Mouse (Mus musculus) heart, adult 11 months (tissue): ENCODE data around the gene Hdc.

Experiments
- DNase-seq: peaks from one replicate; pipeline ENCODE4 v3.0.0; 2022

Hdc gene

DNA sequence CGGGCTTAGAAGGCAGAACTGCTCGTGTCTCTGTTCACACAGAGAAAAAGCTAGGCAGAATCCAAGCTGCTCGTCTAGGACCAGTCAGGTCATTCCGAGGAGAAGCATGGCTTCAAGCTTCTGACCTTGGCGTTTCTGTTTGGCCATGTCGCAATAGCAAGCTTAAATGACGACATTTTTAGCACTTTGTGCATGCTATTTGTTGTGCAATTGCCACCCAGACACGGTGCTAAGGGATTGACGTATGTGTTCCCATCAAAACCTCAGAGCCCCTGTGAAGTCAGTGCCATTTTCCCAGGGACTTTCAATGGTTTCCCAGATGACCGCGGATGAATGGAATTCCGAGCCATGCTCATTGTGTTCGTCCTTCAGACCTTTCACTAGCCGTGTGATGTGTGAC is 18.6 kb downstream of the Hdc start:
- no peak for DNase-seq

DNA sequence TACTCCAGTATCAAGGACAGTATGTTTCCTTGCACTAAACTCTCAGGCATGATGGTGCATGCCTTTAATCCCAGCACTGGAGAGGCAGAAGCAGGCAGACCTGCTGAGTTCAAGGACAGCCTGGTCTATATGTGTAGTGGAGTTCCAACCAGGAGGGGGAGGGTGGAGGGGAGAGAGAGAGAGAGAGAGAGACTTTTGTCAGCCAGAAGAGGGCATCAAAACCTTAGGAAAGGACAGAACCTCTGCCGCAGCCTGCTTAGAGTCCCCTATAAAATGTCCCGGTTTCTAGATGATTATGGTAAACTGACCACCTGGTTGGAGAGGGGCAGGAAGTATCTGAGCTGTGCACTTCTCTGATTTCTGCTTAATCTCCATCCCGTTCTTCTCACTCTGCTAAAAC is 20.1 kb downstream of the Hdc start:
- DNase-seq, result no peak

DNA sequence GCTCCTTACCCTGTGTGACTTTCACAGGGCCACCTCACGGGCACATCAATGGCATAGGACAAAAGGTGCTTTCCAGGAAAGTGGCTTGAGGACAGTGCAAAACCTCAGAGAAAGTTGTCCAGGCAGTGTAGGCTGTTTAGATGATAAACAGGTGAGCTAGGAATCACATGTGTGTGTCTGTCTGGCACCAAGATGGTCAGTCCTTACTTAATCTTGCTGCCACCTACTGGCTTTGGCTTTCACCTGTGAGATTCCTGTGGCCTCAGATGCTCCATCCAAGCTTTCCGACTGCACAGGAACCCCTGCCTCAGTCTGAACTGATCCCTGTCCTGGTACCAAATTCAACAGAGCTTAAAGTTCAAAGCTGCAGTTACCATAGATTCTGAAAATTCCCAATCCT is 20.7 kb downstream of the Hdc start:
- no peak for DNase-seq

DNA sequence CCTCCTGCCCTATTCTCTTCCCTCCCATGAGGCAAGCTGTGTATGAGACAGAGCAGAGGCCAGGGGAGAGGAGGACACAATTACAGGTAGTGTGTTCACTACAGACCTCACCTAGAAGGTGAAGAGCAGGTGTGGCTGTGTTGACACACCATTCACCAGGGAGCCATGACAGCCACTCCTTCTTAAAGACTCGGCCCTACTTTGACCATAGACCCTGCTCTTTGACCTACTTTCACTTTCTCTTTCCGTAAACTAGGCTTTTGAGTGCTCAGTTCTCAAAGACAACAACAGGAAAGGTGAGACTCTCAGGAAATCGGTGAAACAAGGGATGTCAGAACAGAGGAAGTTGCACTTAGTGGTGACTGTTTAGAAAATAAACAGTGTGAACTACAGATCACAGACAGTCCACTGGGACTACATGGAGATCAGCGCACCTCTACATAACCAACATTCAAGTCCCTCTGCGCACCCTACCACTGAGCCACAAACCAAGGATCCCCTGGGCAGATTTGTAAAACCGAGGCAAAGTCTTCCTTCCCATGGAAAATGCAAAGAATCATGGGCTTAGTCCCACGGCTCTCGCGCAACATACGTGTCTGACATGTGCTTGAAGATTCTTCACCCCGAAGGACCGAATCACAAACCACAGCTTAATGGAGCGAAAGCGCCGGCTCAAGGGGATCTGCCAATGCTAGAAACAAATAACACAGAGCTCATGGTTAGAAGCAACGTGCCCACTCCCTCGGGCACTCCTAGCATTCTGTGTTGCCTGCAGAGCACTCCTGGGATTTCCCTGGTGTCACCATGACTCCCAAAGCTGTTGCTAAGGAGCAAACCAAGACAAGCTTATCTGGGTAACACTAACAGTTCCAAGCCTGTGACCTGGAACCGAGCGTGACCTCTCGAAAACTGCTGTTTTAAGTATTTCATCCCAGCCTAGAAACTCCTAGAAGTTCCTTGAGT is 21.5 kb downstream of the Hdc start:
- DNase-seq, result peak; percentile 91

DNA sequence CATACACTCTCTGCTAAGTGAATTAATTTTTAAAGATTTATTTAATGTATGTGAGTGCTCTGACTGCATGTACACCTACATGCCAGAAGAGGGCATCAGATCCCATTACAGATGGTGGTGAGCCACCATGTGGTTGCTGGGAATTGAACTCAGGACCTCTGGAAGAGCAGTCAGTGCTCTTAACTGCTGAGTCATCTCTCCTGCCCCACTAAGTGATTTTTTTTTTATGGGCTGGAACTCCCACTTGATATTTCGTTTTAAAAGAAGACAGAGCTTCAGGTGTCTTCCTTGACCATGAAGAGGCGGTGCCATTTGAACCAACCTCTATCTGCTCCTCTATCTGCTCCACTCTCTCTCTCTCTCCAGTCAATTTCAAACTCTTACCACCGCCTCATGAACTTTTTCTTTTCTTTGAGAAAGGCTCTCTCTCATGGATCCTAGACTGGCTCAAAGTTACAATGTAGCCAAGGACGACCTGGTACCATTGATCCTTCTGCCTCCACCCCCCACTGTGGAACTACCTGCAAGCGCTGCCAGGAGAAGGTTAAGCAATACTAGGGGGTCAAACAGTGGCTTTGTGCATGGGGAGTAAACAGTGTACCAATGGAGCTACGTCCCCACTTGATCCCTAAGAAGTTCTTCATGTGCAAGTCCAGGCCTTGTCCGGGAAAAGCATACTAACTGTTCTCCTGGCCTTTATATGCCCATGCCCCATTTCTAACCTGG is 22.6 kb downstream of the Hdc start:
- DNase-seq, result no peak

DNA sequence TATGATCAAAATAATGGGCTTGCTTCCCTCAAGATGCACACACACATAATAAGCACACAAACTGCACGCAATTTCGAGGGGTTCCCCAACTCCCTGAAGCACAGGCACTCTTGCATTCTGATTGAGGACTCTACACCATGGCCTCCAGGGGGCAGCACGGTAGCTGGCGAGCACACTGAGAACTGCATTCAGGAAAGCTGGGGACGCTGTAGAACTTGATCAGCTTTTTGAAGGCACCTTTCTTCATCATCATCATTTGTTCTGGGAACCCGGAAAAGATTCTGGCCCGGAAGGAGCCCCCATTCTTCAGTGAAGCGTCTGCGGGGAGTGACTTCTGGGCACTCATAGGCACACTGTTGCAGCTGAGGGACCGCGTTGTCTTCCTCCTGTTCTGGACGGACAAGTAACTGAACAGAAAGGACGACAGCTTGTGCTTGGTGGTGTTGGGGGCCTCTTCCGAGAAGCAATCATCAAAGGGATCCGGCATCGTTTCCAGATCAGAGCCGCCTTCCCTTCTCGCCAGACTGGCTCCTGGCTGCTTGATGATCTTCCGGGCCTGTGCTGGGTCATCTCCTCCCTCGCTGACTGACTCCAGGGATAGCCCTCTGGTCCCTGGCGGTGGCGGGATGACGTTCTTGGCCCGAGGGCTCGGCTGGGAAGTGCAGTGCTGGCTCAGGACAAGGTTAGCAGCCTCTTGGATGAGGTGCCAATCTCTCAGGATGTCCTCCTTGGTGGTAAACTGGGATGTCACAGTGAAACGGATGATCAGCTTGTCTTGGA is 25.1 kb downstream of the Hdc start:
- DNase-seq, result peak; percentile 94

DNA sequence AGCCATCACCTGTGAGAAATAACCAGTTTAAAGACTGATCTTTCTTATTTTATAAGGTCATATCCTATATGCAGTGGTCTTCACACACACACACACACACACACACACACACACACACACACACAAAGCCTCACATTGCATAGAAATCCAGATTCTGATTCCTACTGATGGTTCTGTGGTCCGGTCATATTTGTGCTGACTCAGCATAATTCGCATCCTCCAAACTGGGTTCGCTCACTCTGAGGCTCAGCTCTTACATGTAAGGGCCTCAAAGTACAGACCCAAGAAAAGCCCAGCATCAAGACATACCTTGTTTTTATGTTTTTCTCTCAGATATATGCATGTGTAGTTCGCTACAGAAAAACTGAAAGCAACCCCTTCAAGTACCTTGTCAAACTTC is 27.8 kb downstream of the Hdc start:
- no peak for DNase-seq

DNA sequence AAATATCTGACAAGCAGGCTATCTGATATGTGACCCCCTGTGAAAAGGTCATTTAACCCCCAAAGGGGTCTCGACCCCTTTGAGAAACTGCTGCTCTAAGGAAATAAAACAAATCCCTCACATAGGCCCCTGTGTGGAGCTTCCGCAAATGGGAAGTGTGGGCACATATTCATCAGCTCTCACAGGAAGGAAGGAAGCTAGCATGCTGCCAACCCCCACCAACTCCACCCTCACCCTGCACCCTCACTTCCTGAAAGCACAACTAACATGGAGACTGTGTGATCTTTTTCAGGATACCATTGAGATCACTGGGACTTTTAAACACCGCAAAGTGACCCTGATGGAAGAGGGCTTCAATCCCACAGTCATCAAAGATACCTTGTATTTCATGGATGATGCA is 31.6 kb downstream of the Hdc start:
- DNase-seq, result no peak

DNA sequence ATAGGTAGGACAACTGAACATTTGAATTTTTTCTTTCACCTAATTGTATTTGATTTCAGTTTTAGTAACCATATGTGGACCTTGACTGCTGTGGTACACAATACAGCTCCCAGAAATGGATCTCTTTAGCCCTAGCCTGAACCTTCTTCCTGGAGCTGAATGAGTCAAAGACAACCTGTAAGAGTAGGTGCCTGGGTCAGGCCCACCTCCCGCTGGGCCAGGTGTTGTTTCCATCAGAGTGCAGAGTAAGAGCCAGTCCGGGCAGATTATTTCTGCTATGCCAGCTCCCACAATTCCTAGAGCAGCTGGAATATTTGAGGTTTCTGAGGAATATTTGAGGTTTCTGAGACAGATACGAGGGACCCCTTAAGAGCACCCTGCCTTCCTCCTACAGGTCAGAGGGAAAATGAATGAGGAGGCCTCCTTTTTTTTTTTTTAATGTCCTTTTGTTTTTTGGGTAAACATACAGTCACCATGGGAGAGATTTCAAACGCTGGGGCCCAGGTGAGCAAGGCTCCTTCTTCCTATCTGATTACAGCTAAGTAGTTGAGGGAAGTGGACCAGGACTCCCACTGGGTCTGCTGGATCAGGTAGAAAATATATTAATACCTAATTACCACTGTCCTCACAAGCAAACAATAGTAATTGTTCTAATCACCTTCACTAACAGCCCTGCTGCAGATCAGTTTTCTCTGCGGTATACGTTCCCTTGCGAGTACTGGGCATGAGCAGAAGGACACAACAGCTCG is 34.3 kb downstream of the Hdc start:
- DNase-seq, result no peak

DNA sequence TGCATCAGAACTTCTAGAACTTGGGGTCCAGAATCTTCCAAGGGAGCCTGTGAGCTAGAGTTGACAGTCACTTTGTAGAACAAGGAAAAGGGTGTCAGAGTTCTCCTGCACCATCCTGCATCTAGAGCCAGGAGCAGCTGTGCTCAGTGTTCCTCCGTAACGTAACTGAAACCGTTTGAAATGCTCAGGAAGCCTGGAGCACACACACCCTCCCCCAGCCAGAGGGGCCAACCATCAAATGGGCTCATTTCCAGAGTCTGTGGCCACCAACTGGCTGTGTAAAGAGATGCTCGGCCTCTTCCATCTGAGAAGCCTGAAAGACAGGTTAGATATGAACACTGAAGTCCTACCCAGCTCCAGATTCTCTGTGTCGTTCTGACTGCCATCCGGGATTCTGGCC is 35.1 kb downstream of the Hdc start:
- no peak for DNase-seq

DNA sequence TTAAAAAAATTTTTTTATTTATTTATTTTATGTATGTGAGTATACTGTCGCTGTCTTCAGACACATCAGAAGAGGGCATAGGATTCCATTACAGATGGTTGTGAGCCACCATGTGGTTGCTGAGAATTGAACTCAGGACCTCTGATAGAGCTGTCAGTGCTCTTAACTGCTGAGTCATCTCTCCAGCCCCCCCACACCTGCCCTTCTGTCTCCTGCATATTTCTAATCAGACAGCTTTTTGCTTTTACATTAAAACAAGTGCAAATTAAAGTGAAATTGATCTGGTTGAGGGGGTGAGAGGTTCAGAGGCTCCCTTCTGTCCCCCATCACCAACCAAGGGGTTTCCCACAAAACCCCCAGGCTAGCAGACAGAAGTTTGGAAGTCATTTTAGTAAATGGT is 39.8 kb downstream of the Hdc start:
- no peak for DNase-seq

DNA sequence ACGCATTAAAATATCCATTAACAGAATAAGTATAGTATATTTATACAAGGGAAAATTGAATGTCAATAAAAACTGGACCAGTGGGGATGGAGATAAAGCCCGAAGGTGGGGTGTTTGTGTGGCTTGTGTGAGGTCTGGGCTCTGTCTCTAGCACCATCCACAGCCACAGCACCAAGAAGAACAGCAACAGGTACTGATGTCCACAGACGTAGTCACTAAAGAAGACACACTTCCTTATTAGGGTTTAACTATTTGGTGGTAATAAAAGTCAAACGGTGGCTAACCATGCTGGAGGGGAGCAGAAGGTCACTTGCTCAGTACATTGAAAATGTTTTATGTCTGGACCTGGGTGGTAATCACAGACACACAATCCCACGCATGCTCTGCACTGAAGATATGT is 41.7 kb downstream of the Hdc start:
- DNase-seq, result no peak

DNA sequence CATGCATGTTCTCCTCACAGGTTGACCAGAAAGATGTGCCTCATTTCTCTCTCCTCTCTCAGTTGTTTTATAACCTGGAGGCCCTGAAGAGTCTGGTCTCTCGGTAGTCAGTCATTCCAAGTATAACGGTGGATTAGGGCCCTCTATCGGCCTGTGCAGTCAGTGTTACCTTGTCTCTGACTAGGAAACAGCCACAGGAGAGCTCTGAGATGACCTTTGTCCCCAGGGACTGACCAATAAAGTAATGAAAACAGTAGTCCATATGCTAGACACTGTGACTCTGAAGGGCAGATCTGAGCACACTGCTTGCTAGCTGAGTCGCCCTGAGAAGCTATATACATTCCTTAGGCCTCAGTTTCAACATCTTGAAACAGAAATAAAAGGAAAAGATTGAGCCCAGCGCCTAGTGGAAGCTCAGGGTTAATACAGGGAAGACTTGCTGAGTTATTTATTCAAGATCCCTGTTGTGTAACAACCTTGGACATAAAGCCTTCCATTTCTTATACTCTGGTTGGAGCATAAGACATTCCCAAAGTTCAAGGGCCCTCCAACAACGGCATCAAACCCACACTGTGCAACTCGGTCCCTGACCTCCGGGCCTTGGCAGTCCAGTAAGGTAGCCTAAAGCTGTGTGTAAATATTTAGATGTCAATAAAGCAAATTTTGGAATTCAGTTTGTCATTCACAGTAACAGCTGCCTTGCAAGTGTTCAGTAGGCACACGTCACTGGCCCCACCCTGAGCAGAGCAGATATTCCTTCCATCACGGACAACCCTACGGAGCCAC is 43.5 kb downstream of the Hdc start:
- DNase-seq, result no peak

DNA sequence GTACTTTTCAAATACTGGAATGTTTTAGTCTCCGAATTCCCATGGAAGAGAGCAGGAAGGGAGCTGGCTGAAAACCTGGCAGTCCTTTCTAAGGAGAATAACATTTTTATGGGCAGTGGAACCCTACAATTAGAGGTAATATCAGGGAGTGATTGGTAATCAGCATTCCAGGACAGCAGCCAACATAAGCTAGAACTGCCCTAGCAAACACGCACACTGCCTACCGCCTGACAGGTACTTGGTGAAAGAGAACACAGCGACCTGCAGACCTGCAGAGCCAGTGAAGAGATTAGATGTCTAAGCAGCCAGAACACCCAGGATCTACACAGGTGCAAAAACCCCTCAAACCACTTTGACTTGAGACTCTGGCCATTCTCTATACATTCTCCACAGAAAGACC is 46.4 kb downstream of the Hdc start:
- DNase-seq, result no peak

DNA sequence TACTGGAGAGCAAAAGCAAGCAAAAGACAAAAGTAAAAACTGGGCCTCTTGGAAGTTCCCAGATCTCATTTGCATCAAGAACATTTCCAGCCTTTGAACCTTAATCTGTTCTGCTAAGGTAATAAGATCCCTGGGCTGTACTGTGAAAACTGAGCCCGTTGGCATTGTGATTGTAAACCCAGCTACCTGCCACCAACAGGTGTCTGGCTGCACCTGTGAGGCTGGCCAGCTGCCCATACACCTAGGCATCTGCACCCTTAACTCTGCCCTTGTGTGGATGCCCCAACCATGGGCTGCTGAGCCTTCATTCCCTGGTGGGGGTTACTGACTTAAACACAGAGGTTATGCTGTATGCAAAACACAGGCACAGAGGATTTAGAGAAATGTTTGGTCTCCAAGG is 46.9 kb downstream of the Hdc start:
- no peak for DNase-seq

DNA sequence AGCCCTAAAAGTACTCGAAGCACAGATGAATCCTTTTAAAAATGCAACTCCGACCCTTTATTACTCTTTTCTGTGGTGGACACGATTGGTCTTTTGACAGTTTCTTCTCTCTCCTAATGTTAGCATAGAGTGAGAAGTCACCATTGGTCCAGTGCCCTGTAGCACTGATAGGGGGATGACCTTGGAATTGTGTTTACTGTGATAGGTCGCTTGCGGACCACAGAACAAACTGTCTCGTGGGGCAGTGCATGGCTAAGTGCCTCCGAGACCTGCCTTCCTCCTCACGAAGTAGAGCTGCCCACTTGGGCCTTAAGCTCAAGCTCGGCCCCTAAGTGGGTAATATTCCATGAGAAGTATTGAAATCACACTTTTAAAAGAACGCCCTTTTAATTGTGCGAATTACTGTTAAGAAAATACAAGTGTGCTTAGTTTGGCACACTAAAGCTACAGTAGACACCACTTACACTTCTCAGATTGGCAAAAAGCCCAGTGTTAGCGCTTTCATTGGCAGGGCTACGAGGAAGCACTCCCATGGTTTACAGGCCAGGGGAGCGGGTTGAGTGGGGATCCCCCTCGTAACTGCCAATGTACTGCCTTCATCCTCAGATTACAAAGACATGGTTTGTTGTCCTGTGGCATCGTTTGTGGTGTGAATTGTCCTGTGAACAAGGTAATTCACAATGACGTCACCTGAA is 55.5 kb downstream of the Hdc start:
- DNase-seq, result peak; percentile 91

DNA sequence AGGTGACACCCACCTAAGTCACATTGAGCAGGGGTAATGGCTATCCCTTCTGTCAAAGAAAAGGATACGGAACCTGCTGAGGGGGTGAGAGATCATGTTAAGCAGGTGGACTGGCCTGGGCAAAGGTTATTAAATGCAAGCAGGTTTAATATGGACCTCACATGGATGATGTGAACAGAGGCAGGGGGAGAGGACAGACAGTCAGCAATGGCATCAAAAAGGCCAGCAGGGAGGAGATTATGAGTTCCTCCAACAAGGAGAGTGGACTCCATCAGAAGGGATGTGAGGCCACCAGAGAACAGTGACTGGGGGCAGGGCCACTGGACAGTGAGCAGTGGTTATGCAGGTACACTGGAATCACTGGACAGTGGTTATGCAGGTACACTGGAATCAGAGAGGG is 59.0 kb downstream of the Hdc start:
- DNase-seq, result peak; percentile 82

DNA sequence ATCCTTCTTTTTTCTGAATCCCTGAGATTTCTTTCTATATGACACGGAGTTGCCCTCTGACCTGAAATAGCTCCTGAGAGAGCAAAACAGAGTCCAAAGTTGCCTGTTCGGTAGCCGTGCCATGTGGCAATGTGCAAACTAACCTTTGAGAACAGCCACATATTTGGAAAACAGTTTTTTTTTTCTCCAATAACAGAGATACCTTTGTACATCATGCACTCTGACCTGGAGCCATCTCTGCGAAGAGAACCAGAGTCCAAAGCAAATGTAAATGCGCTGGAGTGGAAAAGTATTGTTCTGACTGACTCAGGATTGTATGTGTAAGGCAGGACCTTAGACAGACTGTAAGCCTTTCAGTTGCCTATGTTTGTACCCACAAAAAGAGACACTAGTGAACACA is 63.6 kb downstream of the Hdc start:
- no peak for DNase-seq

DNA sequence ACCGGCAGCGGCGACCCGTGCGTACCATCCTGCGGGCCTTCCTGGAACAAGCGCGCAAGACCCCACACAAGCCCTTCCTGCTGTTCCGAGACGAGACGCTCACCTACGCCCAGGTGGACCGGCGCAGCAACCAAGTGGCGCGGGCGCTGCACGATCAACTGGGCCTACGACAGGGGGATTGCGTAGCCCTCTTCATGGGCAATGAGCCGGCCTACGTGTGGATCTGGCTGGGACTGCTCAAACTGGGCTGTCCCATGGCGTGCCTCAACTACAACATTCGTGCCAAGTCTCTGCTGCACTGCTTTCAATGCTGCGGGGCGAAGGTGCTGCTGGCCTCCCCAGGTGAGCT is 65.8 kb downstream of the Hdc start:
- no peak for DNase-seq

DNA sequence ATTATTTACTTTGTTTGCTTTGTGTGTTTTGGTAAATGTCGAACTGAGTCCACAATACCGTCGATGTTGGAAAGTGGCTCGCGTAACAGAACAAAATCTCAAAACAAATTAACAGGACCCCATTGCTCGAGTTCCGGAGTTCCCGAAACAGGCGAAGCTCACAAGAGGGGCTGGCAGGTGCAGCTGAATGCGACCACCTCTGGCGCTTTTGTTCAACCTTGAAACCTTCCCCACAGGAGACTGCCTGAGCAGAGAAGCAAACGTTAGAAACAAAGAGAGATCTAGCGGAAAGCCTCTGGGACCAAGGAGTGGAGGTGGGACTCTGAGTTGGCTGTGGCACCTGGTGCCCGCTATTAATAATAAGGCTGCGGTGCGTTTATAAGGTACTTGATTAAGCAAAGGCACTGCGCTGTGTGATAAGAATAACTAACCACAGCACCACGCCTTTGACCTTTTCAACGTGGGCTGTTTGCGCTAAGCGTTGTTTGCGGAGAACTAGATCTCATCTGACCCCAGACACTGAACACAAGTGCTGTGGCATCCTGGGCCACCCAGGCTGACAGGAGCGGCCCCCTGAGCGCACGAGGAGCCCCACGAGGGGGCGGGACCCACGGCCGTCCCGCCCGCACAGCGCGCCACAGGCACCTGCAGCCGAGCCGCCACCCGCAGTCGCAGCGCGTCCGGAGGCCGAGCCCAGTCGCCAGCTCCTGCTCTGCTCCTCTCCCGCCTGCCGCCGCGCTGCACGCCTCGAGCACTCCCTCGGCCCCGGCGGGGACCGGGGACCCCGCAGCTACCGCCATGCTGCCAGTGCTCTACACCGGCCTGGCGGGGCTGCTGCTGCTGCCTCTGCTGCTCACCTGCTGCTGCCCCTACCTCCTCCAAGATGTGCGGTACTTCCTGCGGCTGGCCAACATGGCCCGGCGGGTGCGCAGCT is 66.5 kb downstream of the Hdc start, which contains the start of gene Slc27a2:
Gene Slc27a2 (plus strand): TSS at position 51 of the 934 bp plus-strand sequence.
- no peak for DNase-seq
